In genomic region chr1:80424666-80425065, GRCm38 (mm10) we compare ENCODE assay signal across 22 mouse cellular contexts. TPM values are rescaled to one million over a fixed set of nuclear protein-coding genes. Genes with fewer than 3 reads are reported as not detected.
DNase-seq lines count a peak whose midpoint lies in the region; ATAC-seq lines count a peak whose summit lies in the region.
"Had no signal": no experiment of that assay in that cellular context is flagged by ENCODE, and none has a peak within 500 bp of the region (broad histone marks: within the 10 kb centered on the region; RNA-seq: fewer than 3 reads in every experiment).

No protein-coding gene starts in this region.

- H3K27ac ChIP-seq in midbrain, embryonic 11.5 days (ENCODE audit: low read depth, low read length): no peak overlapping the region
- no peak overlapping the region for H3K27ac ChIP-seq in midbrain, embryonic 14.5 days (replicated peaks; ENCODE audit: low read depth, low read length)
- H3K27ac ChIP-seq: embryonic facial prominence, embryonic 13.5 days; forebrain, embryonic 13.5 days; forebrain, embryonic 15.5 days had no signal

- no peaks in the 10 kb centered on the region for H3K27me3 ChIP-seq in midbrain, embryonic 11.5 days (ENCODE audit: control insufficient read depth, insufficient read depth, low read length)
- no peaks in the 10 kb centered on the region for H3K27me3 ChIP-seq in midbrain, embryonic 14.5 days (ENCODE audit: control insufficient read depth, insufficient read depth, low read length)
- H3K27me3 ChIP-seq: embryonic facial prominence, embryonic 13.5 days; forebrain, embryonic 13.5 days; forebrain, embryonic 15.5 days had no signal

- no peaks in the 10 kb centered on the region for H3K36me3 ChIP-seq in midbrain, embryonic 11.5 days (ENCODE audit: control insufficient read depth, insufficient read depth, low read length)
- no peaks in the 10 kb centered on the region for H3K36me3 ChIP-seq in midbrain, embryonic 14.5 days (ENCODE audit: control insufficient read depth, insufficient read depth, low read length)
- H3K36me3 ChIP-seq: embryonic facial prominence, embryonic 13.5 days; forebrain, embryonic 15.5 days had no signal

- H3K4me1 ChIP-seq in midbrain, embryonic 11.5 days (ENCODE audit: control insufficient read depth, insufficient read depth, low read length): no peaks in the 10 kb centered on the region
- no peaks in the 10 kb centered on the region for H3K4me1 ChIP-seq in midbrain, embryonic 14.5 days (ENCODE audit: control insufficient read depth, insufficient read depth, low read length)
- H3K4me1 ChIP-seq: embryonic facial prominence, embryonic 13.5 days; forebrain, embryonic 13.5 days; forebrain, embryonic 15.5 days had no signal

- peak; percentile 69 for DNase-seq in midbrain, embryonic 11.5 days (ENCODE audit: low spot score, missing footprints)
- DNase-seq in midbrain, embryonic 14.5 days: no peak
- DNase-seq in retina, postnatal 1 day: peak; percentile 65
- peak; percentile 30 for DNase-seq in retina, postnatal 7 days (ENCODE audit: low read depth, low spot score)
- no peak for DNase-seq in cerebellum, adult 18-20 months
- DNase-seq: adrenal gland, adult 2 months; adrenal gland, postnatal 10 days; adrenal gland, postnatal 25 days; cerebellum, adult 11 months; cerebellum, adult 2 months; cerebellum, adult 9-10 months; cerebellum, postnatal 10 days; cerebellum, postnatal 25 days; forebrain, postnatal 0 days had no signal

- 23% methylated on average over 1 of the region's 1 CpGs for WGBS in midbrain, embryonic 11.5 days
- 12% methylated on average over 1 of the region's 1 CpGs for WGBS in midbrain, embryonic 14.5 days

- no peaks in the 10 kb centered on the region for H3K9me3 ChIP-seq in midbrain, embryonic 11.5 days (ENCODE audit: control insufficient read depth, low read length)
- H3K9me3 ChIP-seq in midbrain, embryonic 14.5 days (ENCODE audit: control insufficient read depth, low read length): no peaks in the 10 kb centered on the region
- H3K9me3 ChIP-seq: embryonic facial prominence, embryonic 13.5 days; forebrain, embryonic 13.5 days; forebrain, embryonic 15.5 days had no signal

- ATAC-seq in midbrain, embryonic 11.5 days (ENCODE audit: low FRiP score): 0 out of 2 replicates have a peak, but pooled peaks have one; percentile 22
- ATAC-seq in midbrain, embryonic 14.5 days (ENCODE audit: low FRiP score, low TSS enrichment): no peak
- ATAC-seq: forebrain, embryonic 13.5 days; forebrain, embryonic 15.5 days; forebrain, postnatal 0 days had no signal

- H3K4me2 ChIP-seq in midbrain, embryonic 11.5 days: no peak overlapping the region
- no peak overlapping the region for H3K4me2 ChIP-seq in midbrain, embryonic 14.5 days (ENCODE audit: low read length)
- H3K4me2 ChIP-seq: embryonic facial prominence, embryonic 13.5 days; forebrain, embryonic 13.5 days; forebrain, embryonic 15.5 days had no signal

- no peak overlapping the region for H3K4me3 ChIP-seq in midbrain, embryonic 11.5 days (ENCODE audit: low read depth, low read length)
- H3K4me3 ChIP-seq in midbrain, embryonic 14.5 days (replicated peaks; ENCODE audit: low read depth, low read length): no peak overlapping the region
- H3K4me3 ChIP-seq: embryonic facial prominence, embryonic 13.5 days; forebrain, embryonic 13.5 days; forebrain, embryonic 15.5 days had no signal

- H3K9ac ChIP-seq in midbrain, embryonic 11.5 days (ENCODE audit: low read length): no peak overlapping the region
- no peak overlapping the region for H3K9ac ChIP-seq in midbrain, embryonic 14.5 days (replicated peaks; ENCODE audit: low read length)
- H3K9ac ChIP-seq: embryonic facial prominence, embryonic 13.5 days; forebrain, embryonic 13.5 days; forebrain, embryonic 15.5 days; forebrain, postnatal 0 days had no signal

RNA-seq across cellular contexts. Expression of gene Gm45261, which starts 36.6 kb away (rescaled TPM):
- polyA plus RNA-seq in midbrain, embryonic 11.5 days (2014; fragmentation: Nextera tagmentation; extraction: Ambion mirVana): not detected in 2 replicates
- polyA plus RNA-seq in midbrain, embryonic 14.5 days (2014; fragmentation: Nextera tagmentation; extraction: Ambion mirVana): not detected in 2 replicates
- polyA plus RNA-seq: adrenal gland, adult 2 months; brain, embryonic 14.5 days; C2C12; cerebellum, adult 2 months; cortical plate, adult 2 months; embryonic facial prominence, embryonic 11.5 days; embryonic facial prominence, embryonic 13.5 days; forebrain, embryonic 11.5 days; forebrain, embryonic 13.5 days; forebrain, embryonic 15.5 days; forebrain, postnatal 0 days had no signal

Comparison
In these comparisons a context has a peak if more than half of its experiments do, and no peak if none do; other contexts are left out.
1. DNase-seq: peak in midbrain, embryonic 11.5 days (single experiment), retina, postnatal 1 day (single experiment) and retina, postnatal 7 days (single experiment); none in midbrain, embryonic 14.5 days (single experiment) and cerebellum, adult 18-20 months (0 of 2).